Mouse (Mus musculus): ENCODE measurements around the gene Lrrc8d. TPM values are rescaled to one million over a fixed set of nuclear protein-coding genes. Genes with fewer than 3 reads are reported as not detected.
A peak's percentile ranks its signal among the peaks of the same experiment; 100 is the strongest.
"Not testable (repeated sequence)": the region's sequence is repeated elsewhere in the genome, so short reads cannot be mapped to it uniquely, and the experiment has no call there.

Gene Lrrc8d
- polyA plus RNA-seq, 1 experiment: 24.8 TPM

GRCm38 (mm10) chr5:105859716-105860460 is 160.1 kb downstream of the Lrrc8d start:
- TF ChIP-seq POLR2AphosphoS2 (IDR thresholded peaks at IDR 0.05; ENCODE audit: insufficient read length, low read depth) (no peak), POLR2A (IDR thresholded peaks at IDR 0.05; ENCODE audit: insufficient read length, low read depth) (no peak), TCF12 (IDR thresholded peaks at IDR 0.05; ENCODE audit: insufficient read depth, poor library complexity, severe bottlenecking) (no peak), USF1 (IDR thresholded peaks at IDR 0.05; ENCODE audit: low read depth) (no peak), MAX (IDR thresholded peaks at IDR 0.05; ENCODE audit: low read depth) (no peak), TCF3 (IDR thresholded peaks at IDR 0.05; ENCODE audit: insufficient read length, low read depth) (no peak), MYOG (IDR thresholded peaks at IDR 0.05; ENCODE audit: control insufficient read depth in 1 of 3, insufficient read depth in 1 of 3, insufficient read length in 2 of 3, low read depth in 2 of 3) (no peak), REST (IDR thresholded peaks at IDR 0.05; ENCODE audit: insufficient read depth, insufficient read length) (no peak), SRF (IDR thresholded peaks at IDR 0.05; ENCODE audit: control insufficient read depth, insufficient read length, low read depth) (no peak), MYOD1 (IDR thresholded peaks at IDR 0.05; ENCODE audit: control insufficient read depth in 1 of 3, insufficient read length in 2 of 3, low read depth in 2 of 3) (no peak), CEBPB (IDR thresholded peaks at IDR 0.05; ENCODE audit: insufficient read depth, poor library complexity, severe bottlenecking) (no peak), E2F4 (IDR thresholded peaks at IDR 0.05; ENCODE audit: insufficient read depth) (no peak)
- H3K36me3 ChIP-seq (ENCODE audit: control insufficient read depth, insufficient read depth): no peaks in the 10 kb centered on the region
- no peak overlapping the region for H3ac ChIP-seq (ENCODE audit: control insufficient read depth, insufficient read length)
- no peak overlapping the region for H3K4me3 ChIP-seq
- no peaks in the 10 kb centered on the region for H3K79me2 ChIP-seq (ENCODE audit: control insufficient read depth, insufficient read depth)
- H3K4me2 ChIP-seq (ENCODE audit: low read depth): peak overlapping the region; percentile 32
- H3K27me3 ChIP-seq (ENCODE audit: control insufficient read depth, insufficient read depth, insufficient read length): no peaks in the 10 kb centered on the region

GRCm38 (mm10) chr5:105860461-105860835 is 160.7 kb downstream of the Lrrc8d start:
- Histone ChIP-seq H3ac (ENCODE audit: control insufficient read depth, insufficient read length) (no peak overlapping the region), H3K79me2 (ENCODE audit: control insufficient read depth, insufficient read depth) (no peaks in the 10 kb centered on the region), H3K36me3 (ENCODE audit: control insufficient read depth, insufficient read depth) (no peaks in the 10 kb centered on the region), H3K4me2 (ENCODE audit: low read depth) (no peak overlapping the region), H3K27me3 (ENCODE audit: control insufficient read depth, insufficient read depth, insufficient read length) (no peaks in the 10 kb centered on the region), H3K4me3 (no peak overlapping the region)
- TF ChIP-seq USF1 (IDR thresholded peaks at IDR 0.05; ENCODE audit: low read depth) (no peak), CEBPB (IDR thresholded peaks at IDR 0.05; ENCODE audit: insufficient read depth, poor library complexity, severe bottlenecking) (no peak), POLR2A (IDR thresholded peaks at IDR 0.05; ENCODE audit: insufficient read length, low read depth) (no peak), REST (IDR thresholded peaks at IDR 0.05; ENCODE audit: insufficient read depth, insufficient read length) (no peak), E2F4 (IDR thresholded peaks at IDR 0.05; ENCODE audit: insufficient read depth) (no peak), SRF (IDR thresholded peaks at IDR 0.05; ENCODE audit: control insufficient read depth, insufficient read length, low read depth) (no peak), TCF12 (IDR thresholded peaks at IDR 0.05; ENCODE audit: insufficient read depth, poor library complexity, severe bottlenecking) (no peak), MAX (IDR thresholded peaks at IDR 0.05; ENCODE audit: low read depth) (no peak), POLR2AphosphoS2 (IDR thresholded peaks at IDR 0.05; ENCODE audit: insufficient read length, low read depth) (no peak)

GRCm38 (mm10) chr5:105861616-105862015 is 161.8 kb downstream of the Lrrc8d start:
- Histone ChIP-seq H3K36me3 (ENCODE audit: control insufficient read depth, insufficient read depth) (no peaks in the 10 kb centered on the region), H3K79me2 (ENCODE audit: control insufficient read depth, insufficient read depth) (no peaks in the 10 kb centered on the region), H3K27me3 (ENCODE audit: control insufficient read depth, insufficient read depth, insufficient read length) (no peaks in the 10 kb centered on the region), H3K4me2 (ENCODE audit: low read depth) (no peak overlapping the region), H3ac (ENCODE audit: control insufficient read depth, insufficient read length) (no peak overlapping the region), H3K4me3 (no peak overlapping the region)
- TF ChIP-seq SRF (IDR thresholded peaks at IDR 0.05; ENCODE audit: control insufficient read depth, insufficient read length, low read depth) (no peak), POLR2A (IDR thresholded peaks at IDR 0.05; ENCODE audit: insufficient read length, low read depth) (no peak), USF1 (IDR thresholded peaks at IDR 0.05; ENCODE audit: low read depth) (no peak), E2F4 (IDR thresholded peaks at IDR 0.05; ENCODE audit: insufficient read depth) (no peak), MAX (IDR thresholded peaks at IDR 0.05; ENCODE audit: low read depth) (no peak), CEBPB (IDR thresholded peaks at IDR 0.05; ENCODE audit: insufficient read depth, poor library complexity, severe bottlenecking) (no peak), MYOG (IDR thresholded peaks at IDR 0.05; ENCODE audit: control insufficient read depth in 1 of 3, insufficient read depth in 1 of 3, insufficient read length in 2 of 3, low read depth in 2 of 3) (no peak), MYOD1 (IDR thresholded peaks at IDR 0.05; ENCODE audit: control insufficient read depth in 1 of 3, insufficient read length in 2 of 3, low read depth in 2 of 3) (no peak), TCF3 (IDR thresholded peaks at IDR 0.05; ENCODE audit: insufficient read length, low read depth) (no peak), POLR2AphosphoS2 (IDR thresholded peaks at IDR 0.05; ENCODE audit: insufficient read length, low read depth) (no peak), REST (IDR thresholded peaks at IDR 0.05; ENCODE audit: insufficient read depth, insufficient read length) (no peak), TCF12 (IDR thresholded peaks at IDR 0.05; ENCODE audit: insufficient read depth, poor library complexity, severe bottlenecking) (no peak)

- H3K4me3 ChIP-seq; H3ac ChIP-seq (ENCODE audit: control insufficient read depth, insufficient read length); H3K4me2 ChIP-seq (ENCODE audit: low read depth); H3K79me2 ChIP-seq (ENCODE audit: control insufficient read depth, insufficient read depth); H3K36me3 ChIP-seq (ENCODE audit: control insufficient read depth, insufficient read depth); H3K27me3 ChIP-seq (ENCODE audit: control insufficient read depth, insufficient read depth, insufficient read length): not testable (repeated sequence)
Measured at GRCm38 (mm10) chr5:105865110-105865628, 165.4 kb downstream of the Lrrc8d start.

DNA sequence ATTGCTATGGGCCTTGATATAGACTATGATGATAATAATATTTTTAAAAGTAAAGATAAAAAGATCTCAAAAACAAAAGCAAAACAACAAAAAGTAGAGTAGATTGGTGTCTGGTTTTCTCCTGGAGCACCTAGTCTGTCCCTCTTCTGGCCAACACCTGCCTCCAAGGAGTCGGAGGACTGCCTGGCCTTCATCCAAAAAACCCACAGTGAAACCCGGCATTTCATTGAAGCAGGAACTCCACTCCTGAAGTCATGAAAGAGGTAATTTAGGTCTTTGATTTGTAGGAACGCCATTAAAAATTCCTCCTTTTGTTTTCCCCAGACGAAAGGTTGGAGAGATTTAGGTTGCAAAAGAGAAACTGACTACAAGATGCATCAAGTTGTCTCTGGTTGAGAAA is 167.7 kb downstream of the Lrrc8d start:
- Histone ChIP-seq H3K4me3 (no peak overlapping the region), H3K4me2 (ENCODE audit: low read depth) (no peak overlapping the region), H3K27me3 (ENCODE audit: control insufficient read depth, insufficient read depth, insufficient read length) (no peaks in the 10 kb centered on the region), H3K79me2 (ENCODE audit: control insufficient read depth, insufficient read depth) (no peaks in the 10 kb centered on the region), H3K36me3 (ENCODE audit: control insufficient read depth, insufficient read depth) (no peaks in the 10 kb centered on the region), H3ac (ENCODE audit: control insufficient read depth, insufficient read length) (no peak overlapping the region)
- TF ChIP-seq POLR2A (IDR thresholded peaks at IDR 0.05; ENCODE audit: insufficient read length, low read depth) (no peak), TCF12 (IDR thresholded peaks at IDR 0.05; ENCODE audit: insufficient read depth, poor library complexity, severe bottlenecking) (no peak), MAX (IDR thresholded peaks at IDR 0.05; ENCODE audit: low read depth) (no peak), USF1 (IDR thresholded peaks at IDR 0.05; ENCODE audit: low read depth) (no peak), SRF (IDR thresholded peaks at IDR 0.05; ENCODE audit: control insufficient read depth, insufficient read length, low read depth) (no peak), MYOG (IDR thresholded peaks at IDR 0.05; ENCODE audit: control insufficient read depth in 1 of 3, insufficient read depth in 1 of 3, insufficient read length in 2 of 3, low read depth in 2 of 3) (no peak), E2F4 (IDR thresholded peaks at IDR 0.05; ENCODE audit: insufficient read depth) (no peak), TCF3 (IDR thresholded peaks at IDR 0.05; ENCODE audit: insufficient read length, low read depth) (no peak), CEBPB (IDR thresholded peaks at IDR 0.05; ENCODE audit: insufficient read depth, poor library complexity, severe bottlenecking) (no peak), POLR2AphosphoS2 (IDR thresholded peaks at IDR 0.05; ENCODE audit: insufficient read length, low read depth) (no peak), MYOD1 (IDR thresholded peaks at IDR 0.05; ENCODE audit: control insufficient read depth in 1 of 3, insufficient read length in 2 of 3, low read depth in 2 of 3) (no peak), REST (IDR thresholded peaks at IDR 0.05; ENCODE audit: insufficient read depth, insufficient read length) (no peak)

Data from myocyte (in vitro differentiated cells).